Mouse (Mus musculus): Measurements from ENCODE around the gene Pik3r2.

DNA sequence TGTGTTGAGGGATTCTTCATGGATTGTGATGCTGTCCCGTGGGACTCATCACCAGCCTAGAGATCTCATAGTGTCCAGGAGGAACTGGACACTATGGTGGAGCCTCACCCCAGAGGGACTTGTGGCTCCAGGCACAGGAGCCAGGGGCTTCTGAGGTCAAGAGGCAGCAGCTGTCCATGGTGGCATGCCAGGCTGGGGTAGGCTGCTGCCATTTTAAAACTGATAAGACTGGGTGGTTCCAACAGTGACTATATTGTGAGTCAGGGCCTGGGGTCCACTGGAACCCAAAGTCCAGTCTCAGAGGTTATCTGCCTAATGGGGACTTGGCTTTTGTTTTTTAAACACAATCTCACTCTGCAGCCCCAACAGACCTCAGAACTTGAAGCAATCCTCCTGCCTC lies 25.3 kb upstream of the Pik3r2 start:
- TF ChIP-seq POLR2AphosphoS2 (IDR thresholded peaks at IDR 0.05; ENCODE audit: low read length) (no peak), MAX (IDR thresholded peaks at IDR 0.05; ENCODE audit: low read length) (no peak), USF2 (IDR thresholded peaks at IDR 0.05; ENCODE audit: borderline replicate concordance in 1 of 2, insufficient read depth in 1 of 2, low read depth in 1 of 2, low read length in 2 of 2) (no peak), NELFE (IDR thresholded peaks at IDR 0.05; ENCODE audit: low read depth, low read length) (no peak), ZC3H11A (IDR thresholded peaks at IDR 0.05; ENCODE audit: low read depth, low read length) (no peak), POLR2A (IDR thresholded peaks at IDR 0.05; ENCODE audit: control insufficient read depth in 1 of 2, insufficient read depth in 1 of 2, low read depth in 1 of 2, low read length in 2 of 2, poor library complexity in 1 of 2) (no peak), CTCF (IDR thresholded peaks at IDR 0.05 in 2 of 3, conservative IDR thresholded peaks at IDR 0.05 in 1 of 3; ENCODE audit: control insufficient read depth in 1 of 3, insufficient read depth in 1 of 3, low read depth in 2 of 3, low read length in 3 of 3, poor library complexity in 1 of 3, severe bottlenecking in 1 of 3) (no peak), EP300 (IDR thresholded peaks at IDR 0.05; ENCODE audit: low read depth in 1 of 2, low read length in 2 of 2) (no peak), MAFK (IDR thresholded peaks at IDR 0.05; ENCODE audit: borderline replicate concordance, low read depth, low read length) (no peak), POLR2AphosphoS5 (IDR thresholded peaks at IDR 0.05; ENCODE audit: borderline replicate concordance, low read depth, low read length) (no peak), ZMIZ1 (IDR thresholded peaks at IDR 0.05; ENCODE audit: low read depth, low read length) (no peak), USF1 (IDR thresholded peaks at IDR 0.05; ENCODE audit: low read depth, low read length) (no peak)
